Mouse (Mus musculus) limb, embryonic 14.5 days (tissue): ENCODE results near the gene Slc5a8. TPM values are rescaled to one million over a fixed set of nuclear protein-coding genes. Genes with fewer than 3 reads are reported as not detected.

Source experiments
- ATAC-seq: fragments of 200-750 bp; cut with Nextera tagmentation; 2 replicates; pipeline ENCODE4 v1.8.0; 2017; ENCODE audit warnings: low read depth, moderate number of reproducible peaks, moderate TSS enrichment; ENCODE audit not compliant: low FRiP score
- DNase-seq: peaks from one replicate; pipeline ENCODE4 v3.0.0-alpha.2; 2015; ENCODE audit warnings: low spot score
- H3K27ac ChIP-seq: fragments of 300-500 bp; sonication (generic); replicated peaks from 2 replicates; pipeline ENCODE4 v1.5.1; 2014; ENCODE audit warnings: low read depth, mild to moderate bottlenecking, low read length, moderate library complexity, mixed read lengths
- H3K27me3 ChIP-seq: fragments of 300-500 bp; sonication (generic); 2 replicates; pipeline ENCODE4 v1.6.1; 2014; ENCODE audit warnings: low read length, mixed read lengths; ENCODE audit not compliant: control insufficient read depth, insufficient read depth
- H3K36me3 ChIP-seq: fragments of 300-500 bp; sonication (generic); 2 replicates; pipeline ENCODE4 v1.6.1; 2014; ENCODE audit warnings: mild to moderate bottlenecking, low read length, moderate library complexity, mixed read lengths; ENCODE audit not compliant: control insufficient read depth, insufficient read depth
- H3K4me1 ChIP-seq: fragments of 300-500 bp; sonication (generic); 2 replicates; pipeline ENCODE4 v1.6.1; 2014; ENCODE audit warnings: antibody characterized with exemption, low read length, mixed read lengths; ENCODE audit not compliant: control insufficient read depth, insufficient read depth
- H3K4me2 ChIP-seq: fragments of 300-500 bp; sonication (generic); replicated peaks from 2 replicates; pipeline ENCODE4 v1.6.1; 2014; ENCODE audit warnings: low read depth, mild to moderate bottlenecking, low read length, moderate library complexity; ENCODE audit not compliant: severe bottlenecking
- H3K4me3 ChIP-seq: fragments of 300-500 bp; sonication (generic); replicated peaks from 2 replicates; pipeline ENCODE4 v1.5.1; 2014; ENCODE audit warnings: low read length
- H3K9ac ChIP-seq: fragments of 300-500 bp; sonication (generic); 2 replicates; pipeline ENCODE4 v1.6.1; 2014; ENCODE audit warnings: mild to moderate bottlenecking, low read depth, low read length, moderate library complexity; ENCODE audit not compliant: severe bottlenecking
- H3K9me3 ChIP-seq: fragments of 300-500 bp; sonication (generic); 2 replicates; pipeline ENCODE4 v1.6.1; 2016; ENCODE audit warnings: low read length; ENCODE audit not compliant: control insufficient read depth
- POLR2A ChIP-seq: fragments of 200-500 bp; IDR thresholded peaks from 2 replicates; pipeline ENCODE4 v1.8.0; 2012; ENCODE audit warnings: inconsistent platforms, mild to moderate bottlenecking, moderate library complexity, borderline replicate concordance; ENCODE audit not compliant: insufficient read depth, insufficient read length; ENCODE audit errors: extremely low read depth
- WGBS: fragments of 180-500 bp; shearing (Covaris S2); extraction: QIAGEN DNeasy Blood & Tissue Kit; methylation state at CpG from one replicate; pipeline ENCODE4 v1.1.7; 2014; 5-methylcytosine and 5-hydroxymethylcytosine counted together
- polyA plus RNA-seq, 2 experiments: library from polyadenylated mRNA; depleted of rRNA in 1 of 2; stranded (reverse) in 1 of 2; unstranded in 1 of 2; fragments of >200 nt; fragmentation: Nextera tagmentation in 1 of 2; extraction: Ambion mirVana in 1 of 2; gene quantifications; 2 replicates each; pipeline versions ENCODE4 v1.2.1 to v1.2.3; 2012 to 2014

The Slc5a8 gene
- polyA plus RNA-seq, 2 experiments = 0.03 to 0.15 TPM

- H3K9me3 ChIP-seq = no peaks in the 10 kb centered on the region
- no peak overlapping the region for H3K4me2 ChIP-seq
- H3K4me3 ChIP-seq = no peak overlapping the region
- WGBS = 83% methylated on average over 6 of the region's 6 CpGs
- H3K4me1 ChIP-seq = no peaks in the 10 kb centered on the region
- no peaks in the 10 kb centered on the region for H3K36me3 ChIP-seq
- peaks cover 28% of the 10 kb centered on the region for H3K27me3 ChIP-seq
- no peak for ATAC-seq
- H3K27ac ChIP-seq = no peak overlapping the region
- H3K9ac ChIP-seq = no peak overlapping the region
- TF ChIP-seq POLR2A = no peak
- DNase-seq = no peak
Measured at GRCm38 (mm10) chr10:88884836-88885235, 956 bp upstream of the Slc5a8 start.

- DNase-seq (no peak), ATAC-seq (no peak)
- no peaks in the 10 kb centered on the region for H3K9me3 ChIP-seq
- 2% methylated on average over 32 of the region's 32 CpGs for WGBS
- H3K27ac ChIP-seq = no peak overlapping the region
- H3K4me2 ChIP-seq = peak overlapping the region; percentile 42
- H3K9ac ChIP-seq = no peak overlapping the region
- H3K27me3 ChIP-seq = peaks cover 28% of the 10 kb centered on the region
- no peaks in the 10 kb centered on the region for H3K36me3 ChIP-seq
- no peak for TF ChIP-seq POLR2A
- peak overlapping the region; percentile 28 for H3K4me3 ChIP-seq
- no peaks in the 10 kb centered on the region for H3K4me1 ChIP-seq
Measured at GRCm38 (mm10) chr10:88886114-88886513, 322 bp downstream of the Slc5a8 start.

- no peak for ATAC-seq
- Histone ChIP-seq H3K27me3 (peaks cover 28% of the 10 kb centered on the region), H3K36me3 (no peaks in the 10 kb centered on the region), H3K27ac (no peak overlapping the region), H3K4me3 (no peak overlapping the region), H3K4me1 (no peaks in the 10 kb centered on the region), H3K9ac (no peak overlapping the region), H3K4me2 (no peak overlapping the region), H3K9me3 (no peaks in the 10 kb centered on the region)
- no peak for TF ChIP-seq POLR2A
- 77% methylated on average over 2 of the region's 2 CpGs for WGBS
- DNase-seq = no peak
Measured at GRCm38 (mm10) chr10:88888376-88888775, 2.6 kb downstream of the Slc5a8 start.

DNA sequence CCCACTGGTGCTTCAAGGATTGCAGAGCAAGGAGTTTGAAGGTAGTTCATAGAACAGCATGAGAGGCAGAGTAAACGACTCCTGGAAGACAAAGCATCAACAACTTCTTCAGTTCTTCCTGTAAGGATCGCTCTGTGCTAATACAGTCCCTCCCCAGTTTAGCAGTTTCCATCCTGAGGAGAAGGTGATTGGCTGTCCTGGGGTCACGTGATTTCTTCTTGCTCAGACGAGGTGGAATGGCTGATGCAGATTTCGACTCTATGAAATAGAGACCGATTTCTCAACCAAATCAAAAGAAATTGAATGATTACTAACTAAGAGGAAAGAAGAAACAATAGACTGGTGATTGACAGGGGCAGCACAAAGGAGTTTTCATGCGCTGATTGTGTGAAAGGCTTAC, 5.6 kb downstream of the Slc5a8 start:
- WGBS = 81% methylated on average over 7 of the region's 7 CpGs
- Histone ChIP-seq H3K27me3 (peaks cover 13% of the 10 kb centered on the region), H3K36me3 (no peaks in the 10 kb centered on the region), H3K27ac (no peak overlapping the region), H3K9me3 (no peaks in the 10 kb centered on the region), H3K4me3 (no peak overlapping the region), H3K4me1 (no peaks in the 10 kb centered on the region), H3K4me2 (no peak overlapping the region), H3K9ac (no peak overlapping the region)
- TF ChIP-seq POLR2A = no peak
- ATAC-seq (no peak), DNase-seq (no peak)

GRCm38 (mm10) chr10:88892560-88893087, 6.8 kb downstream of the Slc5a8 start:
- peaks cover 2% of the 10 kb centered on the region for H3K27me3 ChIP-seq
- ATAC-seq (no peak), DNase-seq (no peak)
- H3K4me1 ChIP-seq = no peaks in the 10 kb centered on the region
- TF ChIP-seq POLR2A = no peak
- H3K36me3 ChIP-seq = no peaks in the 10 kb centered on the region
- H3K4me3 ChIP-seq = no peak overlapping the region
- 78% methylated on average over 8 of the region's 8 CpGs for WGBS
- no peak overlapping the region for H3K27ac ChIP-seq
- H3K9me3 ChIP-seq = no peaks in the 10 kb centered on the region
- no peak overlapping the region for H3K9ac ChIP-seq
- no peak overlapping the region for H3K4me2 ChIP-seq

DNA sequence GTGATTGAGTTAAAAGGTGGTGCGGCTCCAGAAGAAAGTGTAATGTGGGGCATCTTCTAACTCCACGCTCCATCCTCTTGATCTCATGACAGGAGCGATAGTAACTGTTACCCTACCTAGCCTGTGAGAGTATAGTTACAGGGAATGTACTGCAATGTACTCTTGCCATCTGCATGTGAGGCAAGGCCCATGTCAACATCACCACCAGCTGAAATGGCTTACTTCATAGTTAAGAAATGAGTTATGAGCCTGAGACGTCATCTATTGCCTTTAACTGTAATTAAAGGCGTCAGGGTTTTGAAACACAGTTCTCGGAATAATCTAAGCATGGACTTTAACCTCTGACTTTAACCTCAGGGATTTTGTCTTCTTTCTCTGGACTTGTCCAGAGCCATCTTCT, 11.2 kb downstream of the Slc5a8 start:
- WGBS = 84% methylated on average over 6 of the region's 6 CpGs
- H3K4me2 ChIP-seq = no peak overlapping the region
- H3K4me3 ChIP-seq = no peak overlapping the region
- no peaks in the 10 kb centered on the region for H3K4me1 ChIP-seq
- no peaks in the 10 kb centered on the region for H3K36me3 ChIP-seq
- H3K9ac ChIP-seq = no peak overlapping the region
- no peak overlapping the region for H3K27ac ChIP-seq
- TF ChIP-seq POLR2A = no peak
- ATAC-seq = no peak
- no peak for DNase-seq
- no peaks in the 10 kb centered on the region for H3K27me3 ChIP-seq
- no peaks in the 10 kb centered on the region for H3K9me3 ChIP-seq
